Mouse (Mus musculus): ENCODE measurements around the gene Tpst1. TPM values are rescaled to one million over a fixed set of nuclear protein-coding genes. Genes with fewer than 3 reads are reported as not detected.

Gene Tpst1
- total RNA-seq, 1 experiment from 2014 or later: 19.8 TPM

GRCm38 (mm10) chr5:130124271-130124670, 51.1 kb downstream of the Tpst1 start:
- no peak for ATAC-seq (ENCODE audit: extremely low read depth, insufficient number of reproducible peaks, low FRiP score, poor library complexity, severe bottlenecking)

GRCm38 (mm10) chr5:130128686-130129523, 55.8 kb downstream of the Tpst1 start:
- no peak for ATAC-seq (ENCODE audit: extremely low read depth, insufficient number of reproducible peaks, low FRiP score, poor library complexity, severe bottlenecking)

- no peak for ATAC-seq (ENCODE audit: extremely low read depth, insufficient number of reproducible peaks, low FRiP score, poor library complexity, severe bottlenecking)
Measured at GRCm38 (mm10) chr5:130129524-130129793, 56.3 kb downstream of the Tpst1 start.

- no peak for ATAC-seq (ENCODE audit: extremely low read depth, insufficient number of reproducible peaks, low FRiP score, poor library complexity, severe bottlenecking)
Measured at GRCm38 (mm10) chr5:130136597-130136996, 63.5 kb downstream of the Tpst1 start.

GRCm38 (mm10) chr5:130139393-130139792, 66.3 kb downstream of the Tpst1 start:
- ATAC-seq (ENCODE audit: extremely low read depth, insufficient number of reproducible peaks, low FRiP score, poor library complexity, severe bottlenecking): peak; percentile 69

- ATAC-seq (ENCODE audit: extremely low read depth, insufficient number of reproducible peaks, low FRiP score, poor library complexity, severe bottlenecking): no peak
Measured at GRCm38 (mm10) chr5:130141138-130141537, 68.0 kb downstream of the Tpst1 start.

- no peak for ATAC-seq (ENCODE audit: extremely low read depth, insufficient number of reproducible peaks, low FRiP score, poor library complexity, severe bottlenecking)
Measured at GRCm38 (mm10) chr5:130142041-130142440, 68.9 kb downstream of the Tpst1 start.

GRCm38 (mm10) chr5:130143101-130143500, 70.0 kb downstream of the Tpst1 start:
- no peak for ATAC-seq (ENCODE audit: extremely low read depth, insufficient number of reproducible peaks, low FRiP score, poor library complexity, severe bottlenecking)

GRCm38 (mm10) chr5:130143977-130144333, 70.8 kb downstream of the Tpst1 start:
- ATAC-seq (ENCODE audit: extremely low read depth, insufficient number of reproducible peaks, low FRiP score, poor library complexity, severe bottlenecking): peak; percentile 2; the same call in 1 of the 2 replicates

GRCm38 (mm10) chr5:130144334-130145312, 71.5 kb downstream of the Tpst1 start, which contains the start of gene Kctd7:
TSS of gene Kctd7 (plus strand) at chr5:130144861.
- ATAC-seq (ENCODE audit: extremely low read depth, insufficient number of reproducible peaks, low FRiP score, poor library complexity, severe bottlenecking): peak; percentile 89

- no peak for ATAC-seq (ENCODE audit: extremely low read depth, insufficient number of reproducible peaks, low FRiP score, poor library complexity, severe bottlenecking)
Measured at GRCm38 (mm10) chr5:130145961-130146360, 72.8 kb downstream of the Tpst1 start.

- ATAC-seq (ENCODE audit: extremely low read depth, insufficient number of reproducible peaks, low FRiP score, poor library complexity, severe bottlenecking): no peak
Measured at GRCm38 (mm10) chr5:130149726-130150310, 76.7 kb downstream of the Tpst1 start.

- ATAC-seq (ENCODE audit: extremely low read depth, insufficient number of reproducible peaks, low FRiP score, poor library complexity, severe bottlenecking): no peak
Measured at GRCm38 (mm10) chr5:130154286-130154685, 81.2 kb downstream of the Tpst1 start.

- ATAC-seq (ENCODE audit: extremely low read depth, insufficient number of reproducible peaks, low FRiP score, poor library complexity, severe bottlenecking): no peak
Measured at GRCm38 (mm10) chr5:130158545-130158944, 85.4 kb downstream of the Tpst1 start.

GRCm38 (mm10) chr5:130159761-130160201, 86.7 kb downstream of the Tpst1 start:
- peak; percentile 76 for ATAC-seq (ENCODE audit: extremely low read depth, insufficient number of reproducible peaks, low FRiP score, poor library complexity, severe bottlenecking)

- ATAC-seq (ENCODE audit: extremely low read depth, insufficient number of reproducible peaks, low FRiP score, poor library complexity, severe bottlenecking): peak; percentile 83
Measured at GRCm38 (mm10) chr5:130163670-130164069, 90.5 kb downstream of the Tpst1 start.

- ATAC-seq (ENCODE audit: extremely low read depth, insufficient number of reproducible peaks, low FRiP score, poor library complexity, severe bottlenecking): no peak
Measured at GRCm38 (mm10) chr5:130165213-130165612, 92.1 kb downstream of the Tpst1 start.

- no peak for ATAC-seq (ENCODE audit: extremely low read depth, insufficient number of reproducible peaks, low FRiP score, poor library complexity, severe bottlenecking)
Measured at GRCm38 (mm10) chr5:130169109-130169508, 96.0 kb downstream of the Tpst1 start.

- ATAC-seq (ENCODE audit: extremely low read depth, insufficient number of reproducible peaks, low FRiP score, poor library complexity, severe bottlenecking): no peak
Measured at GRCm38 (mm10) chr5:130170666-130171422, 97.7 kb downstream of the Tpst1 start.
